Mouse (Mus musculus) skeletal muscle tissue, adult 2 months (tissue): ENCODE data around the gene Tas1r1.
A peak's percentile ranks its signal among the peaks of the same experiment; 100 is the strongest.

Experiments
- DNase-seq: peaks from one replicate; pipeline ENCODE4 v3.0.0-alpha.2; 2012; ENCODE audit warnings: low read depth, low spot score

The Tas1r1 gene

GRCm38 (mm10) chr4:152010707-152011134 lies 27.6 kb downstream of the Tas1r1 start:
- peak; percentile 68 for DNase-seq

GRCm38 (mm10) chr4:152010091-152010706 lies 28.2 kb downstream of the Tas1r1 start:
- DNase-seq = peak; percentile 90

DNA sequence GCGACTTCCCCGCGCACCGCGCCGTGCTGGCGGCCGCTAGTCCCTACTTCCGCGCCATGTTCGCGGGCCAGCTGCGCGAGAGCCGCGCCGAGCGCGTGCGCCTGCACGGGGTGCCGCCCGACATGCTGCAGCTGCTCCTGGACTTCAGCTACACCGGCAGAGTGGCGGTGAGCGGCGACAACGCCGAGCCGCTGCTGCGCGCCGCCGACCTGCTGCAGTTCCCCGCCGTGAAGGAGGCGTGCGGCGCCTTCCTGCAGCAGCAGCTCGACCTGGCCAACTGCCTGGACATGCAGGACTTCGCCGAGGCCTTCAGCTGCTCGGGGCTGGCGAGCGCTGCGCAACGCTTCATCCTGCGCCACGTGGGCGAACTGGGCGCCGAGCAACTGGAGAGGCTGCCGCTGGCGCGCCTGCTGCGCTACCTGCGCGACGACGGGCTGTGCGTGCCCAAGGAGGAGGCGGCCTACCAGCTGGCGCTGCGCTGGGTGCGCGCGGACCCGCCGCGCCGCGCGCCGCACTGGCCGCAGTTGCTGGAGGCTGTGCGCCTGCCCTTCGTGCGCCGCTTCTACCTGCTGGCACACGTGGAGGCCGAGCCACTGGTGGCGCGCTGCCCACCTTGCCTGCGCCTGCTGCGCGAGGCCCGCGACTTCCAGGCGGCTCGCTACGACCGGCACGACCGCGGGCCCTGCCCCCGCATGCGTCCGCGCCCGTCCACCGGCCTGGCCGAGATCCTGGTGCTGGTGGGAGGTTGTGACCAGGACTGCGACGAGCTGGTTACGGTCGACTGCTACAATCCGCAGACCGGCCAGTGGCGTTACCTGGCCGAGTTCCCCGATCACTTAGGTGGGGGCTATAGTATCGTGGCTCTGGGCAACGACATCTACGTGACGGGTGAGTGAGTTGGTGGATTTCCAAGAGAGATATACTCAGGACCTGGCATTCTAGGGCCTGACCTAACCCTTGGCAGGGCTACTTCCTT lies 29.0 kb downstream of the Tas1r1 start:
- DNase-seq = peak; percentile 87

- peak; percentile 94 for DNase-seq
Observed at GRCm38 (mm10) chr4:152008622-152009075, 29.7 kb downstream of the Tas1r1 start, which contains the start of gene Klhl21. Klhl21 (plus strand) TSS chr4:152008803.

DNA sequence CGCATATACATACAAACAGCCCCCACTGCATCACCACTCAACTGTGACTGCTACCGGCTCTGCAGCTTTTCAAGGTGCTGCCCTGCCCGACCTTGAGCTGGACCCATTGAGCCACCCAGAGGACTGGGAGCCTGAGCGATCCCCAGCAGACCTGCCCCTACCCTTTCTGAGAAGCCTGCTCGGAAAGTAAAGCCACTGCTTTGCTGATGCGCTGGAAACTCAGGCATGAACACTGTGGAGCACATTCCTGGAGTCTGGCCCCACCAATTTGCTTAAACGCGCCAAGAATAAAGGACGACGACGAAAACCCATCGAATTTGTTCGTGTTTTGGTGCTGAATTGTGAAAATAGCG lies 30.2 kb downstream of the Tas1r1 start:
- DNase-seq = no peak

DNA sequence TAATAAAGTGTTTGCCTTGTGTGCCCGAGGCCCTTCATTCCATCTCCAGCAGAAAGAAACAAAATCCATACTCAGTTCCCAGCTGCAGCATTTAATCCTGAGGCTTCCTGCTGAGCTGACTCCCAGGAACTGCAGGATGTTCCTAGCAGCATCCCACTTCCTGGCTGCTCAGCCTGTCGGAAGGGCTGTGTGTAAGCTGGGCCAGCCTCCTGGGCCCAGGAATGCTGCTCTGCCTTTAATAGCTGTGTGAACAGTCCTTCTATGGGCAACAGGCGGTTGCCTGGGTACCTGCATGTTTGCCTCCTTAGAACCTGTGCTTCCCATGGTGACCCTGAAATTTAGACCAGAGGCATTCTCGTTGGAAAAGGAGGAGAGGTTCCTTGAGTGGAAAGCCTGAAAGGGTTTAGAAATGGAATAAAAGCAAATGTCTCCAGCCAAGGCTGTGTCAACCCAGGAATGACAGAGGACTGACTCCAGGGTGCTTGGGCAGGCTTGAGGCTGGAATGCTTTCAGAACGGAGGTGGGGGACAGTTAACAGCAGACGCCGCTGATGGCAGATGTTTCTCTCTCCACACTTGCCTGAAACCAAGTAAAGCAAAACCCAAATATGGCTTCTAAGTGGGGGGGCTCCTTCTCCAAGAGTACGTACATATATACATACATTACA lies 30.8 kb downstream of the Tas1r1 start:
- no peak for DNase-seq

DNA sequence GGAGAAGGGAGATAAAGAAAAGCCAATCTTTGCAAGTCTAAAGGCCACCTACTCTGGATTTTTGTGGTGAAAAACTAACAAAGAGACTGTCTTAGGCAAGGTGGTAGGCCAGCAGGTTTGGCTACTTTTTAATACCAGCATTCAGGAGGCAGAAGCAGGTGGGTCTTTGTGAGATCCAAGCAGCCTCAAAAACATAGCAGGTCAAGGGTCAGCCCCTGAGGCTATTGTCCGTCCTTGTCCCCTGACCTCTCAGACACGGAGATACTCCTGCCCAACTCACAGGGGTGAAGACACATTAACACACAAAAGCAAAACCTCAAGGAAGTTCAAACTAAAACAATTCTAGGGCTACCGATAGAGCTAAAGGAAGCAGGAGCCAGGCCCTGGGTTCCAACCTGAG lies 31.6 kb downstream of the Tas1r1 start:
- no peak for DNase-seq

DNA sequence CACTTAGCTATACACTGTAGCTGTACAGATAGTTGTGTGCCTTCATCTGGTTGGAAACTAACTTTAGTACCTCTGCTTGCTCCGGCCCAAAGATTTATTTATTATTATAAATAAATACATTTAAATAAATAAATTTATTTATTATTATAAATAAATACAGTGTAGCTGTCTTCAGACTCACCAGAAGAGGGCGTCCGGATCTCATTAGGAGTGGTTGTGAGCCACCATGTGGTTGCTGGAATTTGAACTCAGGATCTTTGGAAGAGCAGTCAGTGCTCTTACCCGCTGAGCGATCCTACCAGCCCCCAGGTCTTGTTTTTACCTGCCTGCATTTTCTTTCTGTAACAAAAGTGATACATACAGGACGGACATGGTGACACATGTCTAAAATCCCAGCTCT lies 32.2 kb downstream of the Tas1r1 start:
- no peak for DNase-seq

GRCm38 (mm10) chr4:152002063-152002462 lies 36.3 kb downstream of the Tas1r1 start:
- DNase-seq = no peak

GRCm38 (mm10) chr4:152001335-152001734 lies 37.0 kb downstream of the Tas1r1 start:
- no peak for DNase-seq

GRCm38 (mm10) chr4:152000906-152001305 lies 37.5 kb downstream of the Tas1r1 start:
- DNase-seq = peak; percentile 71

GRCm38 (mm10) chr4:151999481-151999880 lies 38.9 kb downstream of the Tas1r1 start:
- DNase-seq = no peak

- DNase-seq = no peak
Observed at GRCm38 (mm10) chr4:151997701-151998100, 40.7 kb downstream of the Tas1r1 start.

DNA sequence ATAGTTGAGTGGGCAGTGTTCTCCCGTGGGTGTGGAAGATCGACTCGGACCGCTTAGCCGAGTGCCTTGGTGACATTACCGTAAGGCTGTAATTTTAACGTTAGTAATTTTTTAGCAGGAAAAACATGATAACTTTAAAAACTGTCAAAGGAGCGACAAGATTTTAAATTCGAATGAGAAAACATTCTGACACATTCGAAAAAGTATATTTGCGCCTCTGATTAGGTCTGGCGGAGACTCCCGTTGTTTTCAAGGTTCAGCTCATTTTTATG lies 41.5 kb downstream of the Tas1r1 start:
- no peak for DNase-seq

DNA sequence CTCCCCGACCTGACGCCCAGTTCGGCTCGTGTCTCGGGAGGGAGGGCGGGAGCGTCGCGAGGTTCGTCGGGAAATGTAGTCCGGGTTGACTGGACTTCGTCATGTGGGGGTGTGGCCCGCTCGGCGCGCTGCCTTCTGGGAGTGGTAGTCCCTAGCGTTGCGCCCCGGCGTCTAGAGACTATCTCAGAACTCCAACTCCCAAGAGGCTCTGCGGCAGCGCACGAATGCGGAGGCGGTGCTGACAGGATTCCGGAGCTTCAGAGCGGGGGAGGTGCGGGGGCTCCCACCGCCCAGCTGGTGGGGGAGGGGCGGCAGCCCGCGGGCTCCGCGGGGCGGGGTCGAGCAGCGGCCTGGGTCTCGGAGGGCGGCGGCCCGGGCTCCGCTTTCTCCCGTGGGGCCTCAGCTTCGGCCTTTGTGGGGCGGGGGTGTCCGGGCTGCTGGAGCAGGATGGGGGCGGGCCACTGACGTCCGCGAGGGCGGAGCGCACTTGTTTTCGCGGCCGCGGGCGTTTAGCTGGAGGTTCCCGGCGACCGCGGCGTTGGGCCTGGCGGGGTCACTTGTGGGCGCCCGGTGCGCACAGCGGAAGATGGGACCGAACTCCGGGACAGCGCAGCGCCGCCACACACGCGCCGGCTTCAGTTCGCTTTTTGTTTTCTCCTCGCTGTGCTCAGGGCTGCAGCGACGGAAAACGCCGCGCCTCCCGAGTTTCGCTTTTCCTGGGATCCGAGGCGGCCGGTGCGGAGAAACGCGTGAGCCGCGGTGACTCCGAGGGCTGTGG lies 42.0 kb downstream of the Tas1r1 start, which contains the start of gene Phf13:
TSS of gene Phf13 (minus strand) at position 86 of the 778 bp plus-strand sequence.
- peak; percentile 98 for DNase-seq

DNA sequence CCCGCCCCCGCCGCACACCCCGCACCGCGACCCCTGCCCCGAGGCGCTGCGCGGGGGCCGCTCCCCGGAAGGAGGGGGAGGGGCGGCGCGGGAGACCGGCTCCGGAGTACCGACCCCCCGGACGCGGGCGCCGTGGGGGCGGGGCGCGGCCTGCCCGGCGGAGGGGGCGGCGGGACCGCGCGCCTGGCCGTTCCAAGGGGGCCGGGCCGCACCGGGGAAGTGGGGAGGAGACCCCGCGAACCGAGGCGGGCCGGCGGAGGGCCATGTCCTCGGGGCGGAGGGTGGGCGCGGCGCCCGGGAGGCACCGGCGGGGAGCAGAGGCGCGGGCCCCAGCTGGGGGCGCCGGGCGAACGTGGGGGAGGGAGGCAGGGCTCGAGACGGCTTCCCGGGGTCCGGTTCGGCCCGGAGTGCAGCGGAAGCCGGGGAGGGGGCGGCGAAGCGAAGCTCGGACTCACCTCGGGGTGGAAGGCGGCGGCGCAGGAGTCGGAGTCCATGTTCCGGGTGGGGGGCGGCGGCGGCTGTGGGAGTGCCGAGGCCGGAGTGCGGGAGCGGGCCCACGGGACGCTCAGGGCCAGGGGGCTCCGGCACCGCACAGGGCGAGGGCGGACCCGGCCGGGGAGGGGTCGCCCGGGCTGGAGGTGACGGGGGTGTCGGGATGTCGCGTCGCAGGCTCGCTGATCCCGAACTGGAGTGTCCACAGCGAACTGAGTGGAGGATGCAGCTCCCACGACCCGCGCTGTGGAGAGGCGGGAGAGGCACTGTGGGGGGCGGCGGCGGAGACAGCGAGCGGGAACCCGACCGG lies 42.8 kb downstream of the Tas1r1 start:
- DNase-seq = no peak

- no peak for DNase-seq
Observed at GRCm38 (mm10) chr4:151994228-151995171, 43.9 kb downstream of the Tas1r1 start.

- no peak for DNase-seq
Observed at GRCm38 (mm10) chr4:151993035-151993434, 45.3 kb downstream of the Tas1r1 start.

DNA sequence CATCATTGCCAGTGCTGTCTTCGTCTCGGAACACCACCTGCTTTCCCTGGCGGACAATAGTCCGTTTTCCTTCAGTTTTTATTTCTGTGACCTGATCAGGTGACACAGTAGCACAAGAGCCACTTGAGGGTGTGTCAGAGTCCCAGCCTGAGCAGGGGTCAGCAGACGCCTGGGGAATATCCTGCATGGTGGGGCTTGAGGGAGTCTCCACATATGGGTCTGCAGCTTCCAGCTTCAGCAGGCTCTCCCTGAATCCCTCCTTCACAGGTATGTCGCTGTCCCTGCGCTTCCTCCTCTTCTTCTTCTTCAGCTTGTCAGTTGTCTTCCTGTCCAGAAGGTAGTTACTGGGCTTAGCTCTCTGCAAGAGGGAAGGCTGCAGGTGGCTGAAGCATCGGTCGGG lies 46.3 kb downstream of the Tas1r1 start:
- no peak for DNase-seq

GRCm38 (mm10) chr4:151989110-151989488 lies 49.3 kb downstream of the Tas1r1 start:
- DNase-seq = no peak
